Mouse (Mus musculus) ES-E14 (cell line): ENCODE measurements around the gene Ube2d2b. TPM values are rescaled to one million over a fixed set of nuclear protein-coding genes. Genes with fewer than 3 reads are reported as not detected.

Experiments used
- DNase-seq: peaks from one replicate; pipeline ENCODE4 v3.0.0-alpha.2; 2013; ENCODE audit warnings: low read depth, low spot score
- H3K27ac ChIP-seq: 2 replicates; pipeline ENCODE4 v1.5.1; 2012; ENCODE audit warnings: low read depth, mild to moderate bottlenecking, low read length, moderate library complexity, mixed read lengths; ENCODE audit not compliant: poor library complexity, insufficient read depth, severe bottlenecking
- H3K36me3 ChIP-seq: 2 replicates; pipeline ENCODE4 v1.6.1; 2012; ENCODE audit warnings: mild to moderate bottlenecking, low read length, moderate library complexity, mixed read lengths; ENCODE audit not compliant: control insufficient read depth, poor library complexity, insufficient read depth, severe bottlenecking
- H3K4me1 ChIP-seq, 2 experiments: fragments of 150-350 bp in 1 of 2; sonication (generic) in 1 of 2; 2 replicates each; pipeline ENCODE4 v1.6.1; 2012; ENCODE audit warnings: low read length in 2 of 2, mild to moderate bottlenecking in 1 of 2, mixed read lengths in 1 of 2; ENCODE audit not compliant: control insufficient read depth in 2 of 2, insufficient read depth in 2 of 2, poor library complexity in 1 of 2
- H3K4me3 ChIP-seq, 2 experiments: fragments of 150-350 bp in 1 of 2; sonication (generic) in 1 of 2; 2 replicates each; pipeline ENCODE4 v1.5.1; 2012; ENCODE audit warnings: low read length in 2 of 2, low read depth in 1 of 2, mild to moderate bottlenecking in 1 of 2, mixed read lengths in 1 of 2; ENCODE audit not compliant: insufficient read depth in 1 of 2, poor library complexity in 1 of 2, severe bottlenecking in 1 of 2
- H3K9ac ChIP-seq: 2 replicates; pipeline ENCODE4 v1.6.1; 2012; ENCODE audit warnings: low read depth, mild to moderate bottlenecking, low read length, mixed read lengths; ENCODE audit not compliant: poor library complexity, insufficient read depth, severe bottlenecking
- H3K9me3 ChIP-seq: fragments of 150-350 bp; sonication (generic); 2 replicates; pipeline ENCODE4 v1.6.1; 2012; ENCODE audit warnings: low read depth, mild to moderate bottlenecking, low read length; ENCODE audit not compliant: control insufficient read depth, insufficient read depth
- CHD2 ChIP-seq: IDR thresholded peaks from 2 replicates; pipeline ENCODE4 v1.6.1; 2014; ENCODE audit warnings: mild to moderate bottlenecking, low read depth, low read length, inconsistent platforms
- HCFC1 ChIP-seq: IDR thresholded peaks from 2 replicates; pipeline ENCODE4 v1.6.1; 2012; ENCODE audit warnings: low read length, inconsistent platforms, borderline replicate concordance; ENCODE audit not compliant: insufficient read depth
- MAFK ChIP-seq: IDR thresholded peaks from 2 replicates; pipeline ENCODE4 v1.6.1; 2014; ENCODE audit warnings: mild to moderate bottlenecking, low read depth, low read length, inconsistent platforms; ENCODE audit not compliant: insufficient read depth
- ZC3H11A ChIP-seq: IDR thresholded peaks from 2 replicates; pipeline ENCODE4 v1.6.1; 2012; ENCODE audit warnings: low read depth, mild to moderate bottlenecking, inconsistent platforms, low read length, borderline replicate concordance
- ZNF384 ChIP-seq: IDR thresholded peaks from 2 replicates; pipeline ENCODE4 v1.6.1; 2012; ENCODE audit warnings: low read depth, low read length, inconsistent platforms
- in situ Hi-C, 2 experiments: fragments of 600-800 bp; cut with MboI; formaldehyde crosslinking; loops; one replicate each; pipeline ENCODE4 v1.15.1; 2025; ENCODE audit warnings: low sequenced_read_pairs in 2 of 2, inconsistent platforms in 1 of 2; ENCODE audit not compliant: unreplicated experiment in 2 of 2
- total RNA-seq: library from RNA; depleted of rRNA; stranded (reverse); fragments of 300-350 nt; gene quantifications from 2 replicates; pipeline ENCODE4 v1.2.3, GENCODE M21; 2012

The Ube2d2b gene
- total RNA-seq, 1 experiment = 0.27 TPM

DNA sequence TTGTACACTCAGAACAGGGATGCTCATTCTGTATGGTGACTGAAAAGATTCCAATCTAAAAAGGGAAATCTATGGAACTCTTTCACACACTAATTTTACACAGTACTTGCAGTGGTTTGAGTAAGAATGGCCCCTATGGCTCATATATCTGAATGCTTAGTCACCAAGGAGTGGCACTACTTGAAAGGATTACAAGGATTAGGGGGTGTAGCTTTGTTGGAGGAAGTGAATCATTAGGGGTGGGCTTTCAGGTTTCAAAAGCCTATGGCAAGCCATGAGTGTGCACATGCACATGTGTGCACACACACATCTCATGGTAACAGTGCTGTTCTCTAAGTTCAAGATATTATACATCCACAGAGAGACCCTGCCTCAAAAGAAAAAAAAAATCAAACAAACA is 27.3 kb upstream of the Ube2d2b start:
- H3K27ac ChIP-seq = no peak overlapping the region
- in situ Hi-C loops = no loop called here
- TF ChIP-seq HCFC1 = no peak
- no peak for TF ChIP-seq CHD2
- no peak for TF ChIP-seq ZC3H11A
- no peak for TF ChIP-seq MAFK
- no peak for TF ChIP-seq ZNF384
- H3K36me3 ChIP-seq = peaks cover 2% of the 10 kb centered on the region; the same call in 1 of the 2 replicates
- H3K4me1 ChIP-seq = no peaks in the 10 kb centered on the region
- H3K9me3 ChIP-seq = no peaks in the 10 kb centered on the region
- no peak overlapping the region for H3K9ac ChIP-seq
- H3K4me3 ChIP-seq = no peak overlapping the region
- DNase-seq = no peak

DNA sequence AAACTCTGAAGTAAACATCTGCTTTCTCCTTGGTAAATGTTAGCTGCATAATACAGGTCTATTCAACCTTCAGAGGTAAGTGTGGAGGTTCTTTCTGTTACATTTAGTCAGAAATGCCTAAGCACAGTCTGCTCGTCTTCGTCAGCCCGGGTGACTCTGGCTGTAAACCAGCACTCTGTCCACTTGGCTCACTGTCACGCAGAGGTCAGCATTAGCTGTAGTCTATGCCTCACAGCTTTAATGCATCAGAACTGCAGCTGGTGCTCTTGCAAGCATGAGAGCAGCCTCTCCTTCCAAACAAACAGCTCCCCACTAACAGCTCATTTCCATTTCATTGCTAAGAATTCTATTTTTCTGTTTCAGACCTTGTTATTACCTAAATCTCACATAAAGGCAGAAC is 22.4 kb upstream of the Ube2d2b start:
- no peak for TF ChIP-seq HCFC1
- TF ChIP-seq CHD2 = no peak
- TF ChIP-seq MAFK = no peak
- no peak for TF ChIP-seq ZNF384
- no peak for TF ChIP-seq ZC3H11A

GRCm38 (mm10) chr5:107814651-107815050 is 15.2 kb upstream of the Ube2d2b start:
- in situ Hi-C loops = no loop called here
- H3K4me1 ChIP-seq = no peaks in the 10 kb centered on the region
- DNase-seq = no peak
- H3K4me3 ChIP-seq = no peak overlapping the region
- no peak overlapping the region for H3K9ac ChIP-seq
- peaks cover 2% of the 10 kb centered on the region; the same call in 1 of the 2 replicates for H3K36me3 ChIP-seq
- no peaks in the 10 kb centered on the region for H3K9me3 ChIP-seq
- no peak overlapping the region for H3K27ac ChIP-seq
- TF ChIP-seq ZC3H11A = no peak
- no peak for TF ChIP-seq ZNF384
- TF ChIP-seq MAFK = no peak
- TF ChIP-seq HCFC1 = no peak
- TF ChIP-seq CHD2 = no peak

More for the DNA sequence above, 22.4 kb upstream of the Ube2d2b start:
- in situ Hi-C loops = no loop called here
- Histone ChIP-seq H3K4me3 (no peak overlapping the region), H3K4me1 (no peaks in the 10 kb centered on the region), H3K36me3 (no peaks in the 10 kb centered on the region), H3K27ac (no peak overlapping the region), H3K9ac (no peak overlapping the region), H3K9me3 (no peaks in the 10 kb centered on the region)
- no peak for DNase-seq

- no peak for DNase-seq
- Histone ChIP-seq H3K27ac (no peak overlapping the region), H3K36me3 (peaks cover 2% of the 10 kb centered on the region; the same call in 1 of the 2 replicates), H3K9ac (no peak overlapping the region), H3K4me3 (no peak overlapping the region), H3K9me3 (no peaks in the 10 kb centered on the region), H3K4me1 (peaks cover 0 to 3% of the 10 kb centered on the region in 2 experiments; a peak in 1 of 4 replicates)
- in situ Hi-C loops = no loop called here
- no peak for TF ChIP-seq ZC3H11A
- no peak for TF ChIP-seq MAFK
- TF ChIP-seq CHD2 = no peak
- TF ChIP-seq HCFC1 = no peak
Observed at GRCm38 (mm10) chr5:107822521-107822920, 7.4 kb upstream of the Ube2d2b start.

DNA sequence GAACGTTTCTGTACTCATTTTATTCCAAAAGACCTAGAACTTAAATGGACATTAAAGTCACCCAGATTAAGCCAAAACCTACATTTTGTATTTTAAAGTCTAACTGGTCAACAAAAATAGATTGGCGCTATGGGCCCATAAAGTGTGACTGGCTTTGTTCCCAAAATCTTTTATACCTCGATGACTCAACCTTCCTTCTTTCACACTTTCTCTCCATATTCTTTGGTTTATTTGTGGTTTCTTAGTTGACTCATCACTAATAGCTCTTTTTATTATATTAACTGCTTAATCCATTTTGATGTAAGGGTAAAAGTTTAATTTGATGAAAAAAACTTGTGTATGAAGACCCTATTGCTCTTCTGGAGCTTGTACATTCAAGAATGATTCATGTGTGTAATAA is 1.5 kb downstream of the Ube2d2b start:
- TF ChIP-seq HCFC1 (no peak), ZC3H11A (no peak), ZNF384 (no peak), CHD2 (no peak), MAFK (no peak)
- no peak overlapping the region for H3K4me3 ChIP-seq
- no peaks in the 10 kb centered on the region for H3K36me3 ChIP-seq
- no peak for DNase-seq
- H3K9me3 ChIP-seq = no peaks in the 10 kb centered on the region
- H3K9ac ChIP-seq = no peak overlapping the region
- H3K4me1 ChIP-seq = peaks cover 2% of the 10 kb centered on the region in 2 experiments; a peak in 1 of 4 replicates
- in situ Hi-C loops = no loop called here
- no peak overlapping the region for H3K27ac ChIP-seq
